Mouse (Mus musculus) kidney, adult 2 months (tissue): ENCODE data around the gene Itpk1.

Experiments
- CTCF ChIP-seq: fragments of 200-500 bp; conservative IDR thresholded peaks from 2 replicates; pipeline ENCODE4 v1.5.1; 2011; ENCODE audit warnings: low read depth, mild to moderate bottlenecking, control low read depth, low read length, moderate library complexity, mixed read lengths; ENCODE audit not compliant: insufficient read depth, insufficient read length
- POLR2A ChIP-seq: fragments of 200-500 bp; IDR thresholded peaks from one replicate; pipeline ENCODE4 v1.6.1; 2011; ENCODE audit warnings: low read depth, low read length, control low read depth

- TF ChIP-seq CTCF: no peak
- TF ChIP-seq POLR2A: no peak
These were observed 64.1 kb downstream of the Itpk1 start for GRCm38 (mm10) chr12:102640436-102641163.
